Mouse (Mus musculus) adrenal gland, postnatal 10 days (tissue): ENCODE results near the gene Cd47. TPM values are rescaled to one million over a fixed set of nuclear protein-coding genes. Genes with fewer than 3 reads are reported as not detected.
"Not testable (repeated sequence)": the region's sequence is repeated elsewhere in the genome, so short reads cannot be mapped to it uniquely, and the experiment has no call there.

ENCODE experiments used
- DNase-seq: peaks from one replicate; pipeline ENCODE4 v3.0.0; 2021; ENCODE audit warnings: mixed read lengths
- total RNA-seq, 2 experiments: library from RNA; stranded (reverse); gene quantifications; 2 replicates each; pipeline ENCODE4 v1.2.3; 2021

Cd47 gene
- total RNA-seq, 2 experiments from 2014 or later, result 123 to 129 TPM

GRCm38 (mm10) chr16:49787714-49788113 is 12.6 kb upstream of the Cd47 start:
- DNase-seq, result no peak

DNA sequence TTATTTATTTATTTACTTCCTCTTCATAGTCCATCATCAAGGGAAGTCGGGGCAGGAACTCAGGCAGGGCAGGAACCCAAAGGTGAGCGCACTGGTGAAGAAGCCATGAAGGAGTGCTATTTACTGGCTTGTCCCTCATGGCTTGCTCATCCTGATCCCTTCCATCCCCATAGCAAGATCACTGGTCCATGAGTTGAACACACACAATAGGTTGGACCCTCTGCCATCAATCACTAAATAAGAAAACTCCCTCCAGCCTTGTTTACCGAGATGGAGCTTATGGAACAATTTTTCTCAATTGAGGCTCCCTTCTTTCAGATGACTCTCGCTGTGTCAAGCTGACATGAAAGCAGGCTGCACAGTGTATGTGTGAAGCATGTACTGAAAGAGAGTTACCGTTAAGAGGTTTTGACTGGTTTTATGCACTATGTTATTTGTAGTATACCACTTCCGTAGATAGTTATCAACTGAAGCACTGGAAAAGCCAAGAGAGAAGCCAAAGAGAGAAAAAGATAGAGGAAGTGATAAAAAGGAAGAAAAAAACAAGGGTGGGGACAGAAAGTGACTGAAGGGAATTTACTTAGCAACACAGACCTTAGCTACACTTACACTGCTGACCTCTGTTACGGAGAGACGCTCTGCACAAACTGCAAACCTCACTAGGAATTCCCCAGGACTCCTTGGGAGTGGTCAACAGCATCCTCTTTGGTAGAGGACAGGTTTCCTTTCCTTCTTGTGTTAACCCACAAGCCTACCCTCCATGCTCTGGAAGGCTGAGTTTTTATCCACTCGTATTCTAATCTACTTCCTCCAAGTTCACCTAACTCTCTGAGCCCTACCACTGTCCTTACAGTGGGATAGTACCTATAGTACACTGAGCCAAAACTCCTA is 9.5 kb upstream of the Cd47 start:
- no peak for DNase-seq

- DNase-seq, result no peak
Measured at GRCm38 (mm10) chr16:49792446-49792878, 7.9 kb upstream of the Cd47 start.

GRCm38 (mm10) chr16:49793596-49793995 is 6.7 kb upstream of the Cd47 start:
- DNase-seq, result no peak

- DNase-seq, result peak; percentile 9
Measured at GRCm38 (mm10) chr16:49796271-49796670, 4.1 kb upstream of the Cd47 start.

DNA sequence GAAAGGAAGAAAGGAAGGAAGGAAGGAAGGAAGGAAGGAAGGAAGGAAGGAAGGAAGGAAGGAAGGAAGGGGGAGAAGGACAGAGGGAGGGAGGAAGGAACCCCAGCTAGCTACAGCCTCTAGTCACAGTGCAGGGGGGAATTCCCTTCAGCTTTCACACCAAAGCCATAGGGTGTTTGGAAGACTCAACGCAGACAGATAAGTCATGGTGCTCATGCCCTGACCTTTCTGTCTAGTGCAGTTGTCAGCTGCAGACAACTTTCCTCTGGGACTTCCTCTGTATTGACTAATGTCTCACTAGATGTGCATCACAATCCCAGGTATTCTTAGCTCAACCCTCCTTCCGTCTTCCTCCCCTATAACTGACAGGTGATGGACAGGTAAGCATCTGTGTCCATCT is 3.4 kb upstream of the Cd47 start:
- no peak for DNase-seq

DNA sequence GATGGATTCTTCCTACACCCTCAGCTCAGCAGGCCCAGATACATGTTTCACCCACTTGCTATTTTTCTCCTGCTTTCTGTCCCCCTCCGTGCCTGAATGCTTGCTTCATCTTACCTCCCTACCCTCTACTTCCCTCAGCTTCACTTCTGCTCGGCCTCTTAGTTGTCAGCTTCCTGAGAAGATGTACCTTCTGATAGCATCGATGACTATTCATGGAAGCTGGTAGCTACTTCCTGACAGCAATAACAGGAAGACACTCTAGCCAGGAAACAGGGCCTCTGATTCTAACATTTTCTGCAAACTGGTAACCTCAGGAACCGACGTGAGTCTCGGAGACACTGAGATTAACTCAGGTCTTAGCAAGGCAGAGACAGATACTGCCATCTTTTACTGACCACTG is 1.5 kb upstream of the Cd47 start:
- no peak for DNase-seq

DNA sequence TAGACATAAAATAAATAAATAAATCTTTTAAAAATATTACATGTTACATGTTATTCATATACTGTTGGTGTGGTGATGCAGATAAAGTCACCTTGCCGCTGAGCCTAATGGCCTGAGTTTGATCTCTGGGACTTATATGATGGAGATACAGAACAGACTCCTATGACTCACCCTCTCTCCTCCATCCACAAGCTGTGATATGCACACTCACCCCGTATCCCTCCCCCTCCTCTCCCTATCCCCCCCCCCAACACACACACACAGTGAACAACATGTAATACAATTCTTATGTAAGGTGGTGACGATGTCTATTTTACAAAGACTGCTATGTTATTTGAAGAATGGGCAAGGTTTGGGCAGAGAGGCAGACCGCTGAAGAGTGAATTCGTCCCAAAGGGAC is 663 bp downstream of the Cd47 start:
- DNase-seq, result no peak

- DNase-seq, result no peak
Measured at GRCm38 (mm10) chr16:49801399-49801798, 1.1 kb downstream of the Cd47 start.

DNA sequence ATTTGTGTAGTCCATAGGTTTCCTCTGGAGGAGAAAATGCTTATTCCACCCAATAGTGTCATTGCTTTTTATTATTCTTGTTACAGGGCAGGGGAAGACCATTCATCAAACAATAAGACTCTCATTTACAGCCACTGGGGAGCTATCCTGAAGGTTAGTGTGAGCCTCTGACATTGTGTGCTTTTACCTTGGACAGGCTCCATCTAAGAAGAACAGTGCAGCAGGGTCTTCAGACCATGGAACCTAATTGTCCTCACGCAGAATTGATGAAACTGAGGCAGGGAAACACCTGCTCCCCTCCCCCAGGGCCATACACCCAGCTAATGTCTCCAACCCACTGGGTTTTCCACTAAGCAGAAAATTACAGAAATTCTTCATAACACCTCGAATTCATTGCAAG is 2.7 kb downstream of the Cd47 start:
- DNase-seq, result no peak

- DNase-seq, result peak; percentile 19
Measured at GRCm38 (mm10) chr16:49803932-49804461, 3.7 kb downstream of the Cd47 start.

GRCm38 (mm10) chr16:49806920-49807319 is 6.6 kb downstream of the Cd47 start:
- no peak for DNase-seq

- DNase-seq, result peak; percentile 19
Measured at GRCm38 (mm10) chr16:49807419-49807841, 7.1 kb downstream of the Cd47 start.

DNA sequence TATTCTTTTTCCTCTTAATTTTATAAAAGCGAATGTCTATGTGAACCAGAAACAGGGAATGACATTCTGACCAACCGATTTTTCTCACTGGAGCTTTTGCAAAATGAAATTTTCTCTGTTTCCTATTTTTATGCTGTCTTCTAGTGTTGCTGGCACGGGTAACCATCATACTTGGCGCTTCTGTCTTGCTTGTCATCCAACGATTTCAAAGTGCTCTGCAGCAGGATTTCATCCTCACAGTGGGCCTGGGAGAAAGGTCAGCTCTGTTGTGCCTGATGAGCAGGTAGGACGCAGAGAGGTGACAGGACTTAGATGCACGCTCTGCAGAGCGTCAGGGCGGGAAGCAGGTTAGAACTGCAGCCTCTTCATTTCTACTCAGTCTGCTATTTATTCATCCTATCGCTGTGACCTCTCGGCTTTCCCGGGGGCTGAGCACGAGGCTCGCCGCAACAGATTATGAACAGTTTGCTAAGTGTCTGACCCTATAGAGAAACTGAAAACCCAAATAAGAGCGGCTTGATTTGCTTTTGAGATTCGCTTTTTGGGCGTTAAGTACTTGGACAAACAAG is 7.6 kb downstream of the Cd47 start:
- no peak for DNase-seq

- no peak for DNase-seq
Measured at GRCm38 (mm10) chr16:49811897-49812296, 11.6 kb downstream of the Cd47 start.

GRCm38 (mm10) chr16:49812821-49813616 is 12.7 kb downstream of the Cd47 start:
- DNase-seq, result no peak

DNA sequence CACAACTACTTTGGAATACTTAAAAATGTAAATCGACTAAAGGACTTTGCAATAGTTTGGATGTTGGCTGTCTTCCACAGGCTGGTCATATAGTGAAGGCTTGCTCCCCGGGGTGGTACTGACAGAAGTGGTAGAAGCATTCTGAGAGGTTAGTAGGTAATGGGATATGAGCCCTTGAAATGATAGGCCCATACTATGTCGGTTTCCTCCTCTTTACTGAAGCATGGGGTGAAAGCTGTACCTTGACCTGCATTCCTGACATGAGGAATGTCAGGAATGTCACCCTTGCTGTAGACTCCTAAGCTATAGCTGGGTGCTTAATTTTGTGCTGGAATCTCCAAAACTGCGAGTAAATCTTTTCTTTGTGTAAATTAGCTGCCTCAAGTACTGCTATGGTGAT is 14.1 kb downstream of the Cd47 start:
- no peak for DNase-seq

DNA sequence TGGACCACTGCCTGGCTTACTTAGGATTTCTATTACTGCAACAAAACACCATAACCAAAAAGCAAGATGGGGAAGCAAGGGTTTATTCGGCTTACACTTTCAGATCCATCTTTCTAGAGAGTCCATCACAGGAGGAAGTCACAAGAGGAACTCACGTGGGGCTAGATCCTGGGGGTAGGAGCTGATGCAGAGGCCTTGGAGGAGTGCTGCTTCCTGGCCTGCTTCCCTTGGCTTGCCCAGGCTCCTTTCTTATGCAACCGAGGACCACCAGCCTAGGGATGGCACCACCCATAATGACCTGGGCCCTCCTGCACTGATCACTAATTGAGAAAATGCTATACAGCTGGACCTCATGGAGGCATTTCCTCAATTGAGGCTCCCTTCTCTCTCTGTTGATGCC is 16.6 kb downstream of the Cd47 start:
- DNase-seq, result no peak

DNA sequence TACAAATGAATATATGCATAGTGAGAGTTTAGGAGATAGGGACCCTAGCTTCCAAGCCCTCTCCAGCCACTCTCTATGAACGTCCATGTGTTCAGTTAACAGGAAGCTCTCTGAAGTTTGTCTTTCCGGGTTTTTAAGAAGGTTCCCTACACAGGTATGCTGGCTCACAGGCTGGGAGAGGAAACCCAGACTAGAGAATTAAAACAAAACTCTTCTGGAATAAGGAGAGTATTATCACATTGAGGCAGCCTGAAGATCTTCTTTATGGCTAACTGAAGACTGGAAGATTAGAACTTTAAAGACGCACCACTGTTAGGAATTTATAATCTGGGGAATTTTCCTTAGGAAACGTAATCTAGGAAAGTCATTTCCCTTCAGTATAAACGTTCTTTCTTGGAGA is 17.8 kb downstream of the Cd47 start:
- DNase-seq, result no peak

GRCm38 (mm10) chr16:49818627-49819026 is 18.3 kb downstream of the Cd47 start:
- no peak for DNase-seq

- DNase-seq, result no peak
Measured at GRCm38 (mm10) chr16:49819494-49819893, 19.2 kb downstream of the Cd47 start.

GRCm38 (mm10) chr16:49830911-49831310 is 30.6 kb downstream of the Cd47 start:
- DNase-seq, result not testable (repeated sequence)

DNA sequence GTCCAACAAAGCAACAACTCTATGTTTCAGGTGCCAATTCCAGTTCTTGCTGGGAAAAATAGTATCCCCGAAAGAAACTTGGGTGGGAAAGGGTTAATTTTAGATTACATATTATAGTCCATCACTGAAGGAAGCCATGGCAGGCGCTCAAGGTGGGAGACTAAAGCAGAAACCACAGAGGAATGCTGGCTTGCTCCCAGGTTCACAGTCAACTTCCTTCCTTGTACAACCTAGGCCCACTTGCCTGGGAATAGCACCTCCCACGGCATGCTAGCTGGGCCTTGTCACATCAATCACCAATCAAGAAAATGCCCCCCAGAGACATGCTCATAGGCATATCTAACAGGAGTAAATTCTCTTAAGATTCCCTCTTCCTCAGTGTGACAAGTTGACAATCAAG is 32.0 kb downstream of the Cd47 start:
- DNase-seq, result no peak
